Mouse (Mus musculus) embryo, embryonic 10 days (tissue): ENCODE data around the gene Rgr.
"Not testable (repeated sequence)": the region's sequence is repeated elsewhere in the genome, so short reads cannot be mapped to it uniquely, and the experiment has no call there.

Experiments
- DNase-seq: peaks from one replicate; pipeline ENCODE4 v3.0.0-alpha.2; 2015; ENCODE audit warnings: low spot score

Rgr gene

GRCm38 (mm10) chr14:37000780-37001179 is 48.0 kb downstream of the Rgr start:
- not testable (repeated sequence) for DNase-seq

- no peak for DNase-seq
Measured at GRCm38 (mm10) chr14:36989784-36990183, 59.0 kb downstream of the Rgr start.

GRCm38 (mm10) chr14:36985693-36986092 is 63.1 kb downstream of the Rgr start:
- no peak for DNase-seq
